Mouse (Mus musculus): Measurements from ENCODE around the gene 4931423N10Rik.
"Not testable (repeated sequence)": the region's sequence is repeated elsewhere in the genome, so short reads cannot be mapped to it uniquely, and the experiment has no call there.

The 4931423N10Rik gene

DNA sequence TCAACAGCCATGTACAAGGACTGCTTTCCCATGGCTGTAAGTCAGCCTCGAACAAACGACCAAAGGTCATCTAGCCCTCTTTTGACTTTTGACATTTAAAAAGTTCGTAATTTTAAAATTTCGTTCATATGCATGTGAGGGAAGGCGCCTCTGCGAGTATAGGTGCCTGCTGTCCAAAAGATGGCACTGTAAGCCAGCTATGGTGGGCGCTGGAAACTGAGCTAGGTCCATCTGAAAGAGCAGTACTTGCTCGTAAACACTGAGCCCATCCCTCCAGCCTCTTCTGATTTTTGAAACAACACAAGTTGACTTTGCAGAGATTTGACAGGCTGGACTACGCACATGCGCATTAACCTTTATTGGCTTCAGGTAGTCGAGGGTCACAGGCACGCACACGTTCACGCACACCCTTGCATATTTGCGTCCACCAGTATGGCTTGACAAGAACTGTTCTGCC lies at the start of gene 4931423N10Rik:
Gene 4931423N10Rik, plus strand, starts transcription at position 407 of the 457 bp plus-strand sequence.
- DNase-seq (ENCODE audit: low spot score in 2 of 2), result no peak

DNA sequence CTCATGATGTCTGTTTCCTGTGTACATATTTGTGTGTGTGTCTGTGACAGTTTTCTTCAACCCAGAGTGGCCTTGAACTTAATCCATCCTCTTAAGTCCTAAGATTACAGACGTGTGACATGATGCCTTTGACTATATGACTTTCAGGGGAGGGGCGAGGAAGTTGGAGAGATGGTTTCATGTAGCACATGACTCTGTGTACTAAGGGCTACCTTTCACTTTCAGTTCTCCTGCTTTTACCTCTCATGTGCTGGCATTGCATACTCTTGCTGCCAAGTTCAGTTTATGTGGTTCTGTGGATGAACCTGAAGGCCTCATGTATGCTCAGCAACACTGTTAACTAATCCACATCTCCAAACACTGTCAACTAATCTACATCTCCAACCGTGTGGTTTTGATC lies 35.0 kb upstream of the 4931423N10Rik start:
- no peak for DNase-seq (ENCODE audit: low spot score in 2 of 2)

DNA sequence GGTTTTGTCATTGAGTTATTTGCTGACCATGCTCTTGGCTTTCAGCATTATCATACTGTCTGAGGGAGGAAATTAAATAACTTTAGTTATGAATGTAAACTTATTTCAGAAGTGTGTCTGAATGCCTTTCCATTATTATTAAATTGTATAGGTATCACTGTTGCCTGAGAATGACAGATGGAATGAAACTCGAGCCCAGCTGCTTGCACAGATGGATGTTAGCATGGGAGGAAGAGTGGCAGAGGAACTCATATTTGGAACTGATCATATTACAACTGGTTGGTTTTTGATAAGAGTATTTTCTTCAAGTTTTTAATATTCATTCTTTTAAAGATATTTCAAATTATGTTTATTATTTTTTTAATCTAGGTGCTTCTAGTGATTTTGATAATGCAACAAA lies 12.9 kb upstream of the 4931423N10Rik start:
- no peak for DNase-seq (ENCODE audit: low spot score in 2 of 2)

- DNase-seq (ENCODE audit: low spot score in 2 of 2), result no peak
Observed at GRCm38 (mm10) chr2:23201034-23201433, 6.2 kb upstream of the 4931423N10Rik start.

DNA sequence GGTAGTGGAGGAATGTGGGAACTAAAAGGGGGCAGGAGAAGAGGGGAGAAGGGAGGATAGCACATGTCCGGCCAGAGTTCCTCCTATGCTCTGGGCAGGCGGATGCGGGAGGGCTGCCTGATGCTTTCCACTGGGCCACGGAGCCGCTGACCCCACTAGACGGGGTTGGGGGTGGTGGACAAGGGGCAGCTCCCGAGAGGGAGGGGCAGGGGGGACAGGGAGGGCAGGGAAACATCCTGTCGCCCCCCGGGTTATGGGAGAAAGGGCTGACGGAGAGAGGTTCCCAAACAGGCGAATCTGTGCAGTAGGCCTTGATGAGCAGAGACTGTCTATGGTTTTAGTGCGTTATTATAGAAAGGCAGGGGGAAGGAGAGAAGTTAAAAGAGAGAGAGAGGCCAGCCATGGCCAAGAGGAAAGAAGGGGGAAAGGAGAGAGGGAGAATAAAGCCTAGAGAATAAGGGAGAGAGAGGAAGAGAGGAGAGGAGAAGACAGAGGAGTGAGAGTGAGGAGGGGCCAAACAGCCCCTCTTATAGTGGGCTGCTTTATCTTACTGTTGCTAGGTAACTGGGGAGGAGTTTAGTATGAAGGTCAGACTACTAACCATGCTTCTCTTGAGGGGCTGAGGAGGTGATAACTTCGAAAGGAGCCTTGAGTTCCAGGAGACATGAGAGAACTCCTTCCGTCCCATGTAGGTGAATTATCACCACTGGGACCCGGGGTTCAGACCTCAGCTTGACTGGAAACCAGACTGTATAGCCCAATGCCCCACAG lies 4.2 kb upstream of the 4931423N10Rik start:
- DNase-seq (ENCODE audit: low spot score in 2 of 2), result no peak

DNA sequence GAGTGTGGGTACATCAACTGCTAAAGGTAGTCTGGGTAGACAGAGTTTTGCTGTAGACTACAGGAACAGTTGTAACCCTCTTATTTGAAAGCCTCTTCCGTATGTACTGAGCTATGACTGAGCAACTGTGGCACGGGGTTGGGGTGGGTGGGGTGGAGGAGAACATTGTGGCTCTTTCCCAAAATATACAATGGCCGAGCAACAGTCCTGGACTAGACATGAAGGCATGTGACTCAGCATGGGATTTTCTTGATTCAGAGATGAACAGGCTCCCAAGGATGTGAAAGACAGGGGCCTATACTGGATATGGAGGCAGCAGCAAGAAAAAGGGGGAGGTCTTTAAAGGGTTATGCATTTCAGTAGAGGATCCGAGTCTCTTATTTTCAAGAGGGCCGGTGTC lies 6.4 kb downstream of the 4931423N10Rik start:
- DNase-seq (ENCODE audit: low spot score in 2 of 2), result no peak

DNA sequence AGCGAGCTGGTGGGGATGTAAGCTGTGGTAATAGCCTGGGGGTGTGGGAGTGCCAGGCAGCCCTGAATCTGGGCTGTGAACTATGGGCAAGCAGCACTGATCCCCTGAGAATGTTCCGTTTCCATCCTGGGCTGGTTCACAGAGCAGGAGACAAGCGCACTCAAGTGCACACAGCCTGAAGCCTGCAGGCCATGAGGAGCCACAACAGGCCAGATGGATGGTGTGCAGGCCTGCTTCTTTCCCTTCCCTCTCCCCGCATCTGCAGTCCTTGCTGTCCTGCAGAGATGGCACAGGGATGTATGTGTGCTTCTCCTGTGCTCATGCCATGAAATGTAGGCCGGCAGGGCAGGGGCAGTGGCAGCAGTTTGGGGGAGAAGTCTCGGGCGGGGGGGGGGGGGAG lies 17.9 kb downstream of the 4931423N10Rik start:
- DNase-seq (ENCODE audit: low spot score in 2 of 2), result no peak

GRCm38 (mm10) chr2:23228463-23228862 lies 21.2 kb downstream of the 4931423N10Rik start:
- no peak for DNase-seq (ENCODE audit: low spot score in 2 of 2)

- DNase-seq (ENCODE audit: low spot score in 2 of 2), result no peak
Observed at GRCm38 (mm10) chr2:23234065-23234773, 26.9 kb downstream of the 4931423N10Rik start.

DNA sequence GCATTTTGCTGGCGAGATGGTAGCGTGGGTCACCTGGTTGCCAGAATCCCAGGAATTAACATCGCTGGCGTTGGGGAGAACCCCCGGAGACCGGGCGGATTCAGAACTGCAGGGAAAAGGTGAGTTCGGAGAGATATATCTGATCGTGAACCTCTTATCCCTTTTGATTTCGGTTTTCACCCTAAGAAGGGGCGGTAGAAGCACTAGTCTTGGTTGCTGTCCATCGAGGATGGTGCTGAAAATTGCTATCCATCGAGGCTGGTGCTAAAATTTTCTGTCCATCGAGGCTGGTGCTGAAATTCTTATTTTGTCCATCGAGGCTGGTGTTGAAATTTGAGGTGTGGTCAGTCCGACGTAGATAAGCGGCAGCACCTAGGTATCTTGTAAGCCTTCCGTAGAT lies 83.7 kb downstream of the 4931423N10Rik start:
- not testable (repeated sequence) for DNase-seq (ENCODE audit: low spot score in 2 of 2)

- no peak for DNase-seq (ENCODE audit: low spot score in 2 of 2)
Observed at GRCm38 (mm10) chr2:23314869-23315268, 107.6 kb downstream of the 4931423N10Rik start.

Measured in urinary bladder, postnatal 4 days (tissue).